Mouse (Mus musculus): ENCODE measurements around the gene Spire2. TPM values are rescaled to one million over a fixed set of nuclear protein-coding genes. Genes with fewer than 3 reads are reported as not detected.
"Not testable (repeated sequence)": the region's sequence is repeated elsewhere in the genome, so short reads cannot be mapped to it uniquely, and the experiment has no call there.

Gene Spire2
- 1.6 and 2.0 TPM in 2 replicates for polyA plus RNA-seq (2015; fragmentation: Nextera tagmentation; extraction: Ambion mirVana)

GRCm38 (mm10) chr8:123332262-123333090 lies at the start of gene Spire2:
Spire2 (plus strand) TSS chr8:123332713.
- 1% methylated on average over 55 of the region's 85 CpGs for WGBS
- no peaks in the 10 kb centered on the region for H3K9me3 ChIP-seq (ENCODE audit: low read length)

GRCm38 (mm10) chr8:123282994-123283393 lies 49.5 kb upstream of the Spire2 start:
- ATAC-seq; H3K9me3 ChIP-seq (ENCODE audit: low read length); H3K4me2 ChIP-seq (replicated peaks; ENCODE audit: low read depth, low read length); DNase-seq (ENCODE audit: low spot score); H3K27ac ChIP-seq (ENCODE audit: low read length); H3K9ac ChIP-seq (replicated peaks; ENCODE audit: low read depth); H3K36me3 ChIP-seq (ENCODE audit: insufficient read depth, low read length); H3K4me3 ChIP-seq (ENCODE audit: low read depth, low read length); H3K27me3 ChIP-seq (replicated peaks; ENCODE audit: insufficient read depth, low read length); H3K4me1 ChIP-seq (ENCODE audit: insufficient read depth, low read depth, low read length): not testable (repeated sequence)
- 92% methylated on average over 4 of the region's 6 CpGs for WGBS

More at GRCm38 (mm10) chr8:123332262-123333090, at the start of gene Spire2:
- 0 out of 2 replicates have a peak, but pooled peaks cover 18% of the 10 kb centered on the region for H3K27me3 ChIP-seq (replicated peaks; ENCODE audit: insufficient read depth, low read length)
- no peaks in the 10 kb centered on the region for H3K36me3 ChIP-seq (ENCODE audit: insufficient read depth, low read length)
- peak within 1 kb of the TSS; percentile 45 for H3K4me3 ChIP-seq (ENCODE audit: low read depth, low read length)
- H3K4me1 ChIP-seq (ENCODE audit: insufficient read depth, low read depth, low read length) = 0 out of 2 replicates have a peak, but pooled peaks cover 4% of the 10 kb centered on the region
- no peak within 1 kb of the TSS for H3K9ac ChIP-seq (replicated peaks; ENCODE audit: low read depth)
- H3K27ac ChIP-seq (ENCODE audit: low read length) = no peak within 1 kb of the TSS
- peak within 1 kb of the TSS; percentile 68 for H3K4me2 ChIP-seq (replicated peaks; ENCODE audit: low read depth, low read length)
- DNase-seq (ENCODE audit: low spot score) (peak; percentile 80), ATAC-seq (peak; percentile 91)
- TF ChIP-seq CTCF (IDR thresholded peaks at IDR 0.05) (no peak), EP300 (IDR thresholded peaks at IDR 0.05) (no peak)

- Histone ChIP-seq H3K4me2 (replicated peaks; ENCODE audit: low read depth, low read length) (no peak overlapping the region), H3K4me3 (ENCODE audit: low read depth, low read length) (no peak overlapping the region), H3K9me3 (ENCODE audit: low read length) (no peaks in the 10 kb centered on the region), H3K27me3 (replicated peaks; ENCODE audit: insufficient read depth, low read length) (no peaks in the 10 kb centered on the region), H3K9ac (replicated peaks; ENCODE audit: low read depth) (no peak overlapping the region), H3K27ac (ENCODE audit: low read length) (no peak overlapping the region), H3K4me1 (ENCODE audit: insufficient read depth, low read depth, low read length) (no peaks in the 10 kb centered on the region), H3K36me3 (ENCODE audit: insufficient read depth, low read length) (no peaks in the 10 kb centered on the region)
- 75% methylated on average over 6 of the region's 7 CpGs for WGBS
- ATAC-seq (peak; percentile 35), DNase-seq (ENCODE audit: low spot score) (no peak)
- TF ChIP-seq CTCF (IDR thresholded peaks at IDR 0.05) (no peak), EP300 (IDR thresholded peaks at IDR 0.05) (no peak)
These were observed 48.5 kb upstream of the Spire2 start for GRCm38 (mm10) chr8:123283991-123284390.

- Histone ChIP-seq H3K9ac (replicated peaks; ENCODE audit: low read depth) (no peak overlapping the region), H3K9me3 (ENCODE audit: low read length) (no peaks in the 10 kb centered on the region), H3K27ac (ENCODE audit: low read length) (no peak overlapping the region), H3K4me1 (ENCODE audit: insufficient read depth, low read depth, low read length) (no peaks in the 10 kb centered on the region), H3K4me3 (ENCODE audit: low read depth, low read length) (no peak overlapping the region), H3K27me3 (replicated peaks; ENCODE audit: insufficient read depth, low read length) (no peaks in the 10 kb centered on the region), H3K36me3 (ENCODE audit: insufficient read depth, low read length) (no peaks in the 10 kb centered on the region), H3K4me2 (replicated peaks; ENCODE audit: low read depth, low read length) (no peak overlapping the region)
- no peak for TF ChIP-seq CTCF (IDR thresholded peaks at IDR 0.05)
- WGBS = 48% methylated on average over 5 of the region's 5 CpGs
- DNase-seq (ENCODE audit: low spot score) (peak; percentile 28), ATAC-seq (peak; percentile 70)
These were observed 48.0 kb upstream of the Spire2 start for GRCm38 (mm10) chr8:123284493-123284892.

GRCm38 (mm10) chr8:123287362-123287761 lies 45.2 kb upstream of the Spire2 start:
- WGBS = 93% methylated on average over 17 of the region's 17 CpGs
- no peak overlapping the region for H3K27ac ChIP-seq (ENCODE audit: low read length)
- H3K27me3 ChIP-seq (replicated peaks; ENCODE audit: insufficient read depth, low read length) = no peaks in the 10 kb centered on the region
- no peak overlapping the region for H3K9ac ChIP-seq (replicated peaks; ENCODE audit: low read depth)
- H3K4me1 ChIP-seq (ENCODE audit: insufficient read depth, low read depth, low read length) = no peaks in the 10 kb centered on the region
- DNase-seq (ENCODE audit: low spot score) (no peak), ATAC-seq (no peak)
- no peaks in the 10 kb centered on the region for H3K36me3 ChIP-seq (ENCODE audit: insufficient read depth, low read length)
- H3K9me3 ChIP-seq (ENCODE audit: low read length) = no peaks in the 10 kb centered on the region
- H3K4me2 ChIP-seq (replicated peaks; ENCODE audit: low read depth, low read length) = no peak overlapping the region
- TF ChIP-seq CTCF (IDR thresholded peaks at IDR 0.05) (no peak), EP300 (IDR thresholded peaks at IDR 0.05) (no peak)
- H3K4me3 ChIP-seq (ENCODE audit: low read depth, low read length) = no peak overlapping the region

GRCm38 (mm10) chr8:123290166-123290565 lies 42.3 kb upstream of the Spire2 start:
- no peaks in the 10 kb centered on the region for H3K4me1 ChIP-seq (ENCODE audit: insufficient read depth, low read depth, low read length)
- H3K27ac ChIP-seq (ENCODE audit: low read length) = no peak overlapping the region
- ATAC-seq = no peak
- no peak overlapping the region for H3K4me2 ChIP-seq (replicated peaks; ENCODE audit: low read depth, low read length)
- TF ChIP-seq CTCF (IDR thresholded peaks at IDR 0.05) (peak; percentile 63), EP300 (IDR thresholded peaks at IDR 0.05) (no peak)
- 69% methylated on average over 4 of the region's 4 CpGs for WGBS
- no peak overlapping the region for H3K4me3 ChIP-seq (ENCODE audit: low read depth, low read length)
- no peaks in the 10 kb centered on the region for H3K27me3 ChIP-seq (replicated peaks; ENCODE audit: insufficient read depth, low read length)
- peak; percentile 27 for DNase-seq (ENCODE audit: low spot score)
- H3K9ac ChIP-seq (replicated peaks; ENCODE audit: low read depth) = no peak overlapping the region
- no peaks in the 10 kb centered on the region for H3K36me3 ChIP-seq (ENCODE audit: insufficient read depth, low read length)
- H3K9me3 ChIP-seq (ENCODE audit: low read length) = no peaks in the 10 kb centered on the region
